Mouse (Mus musculus) central nervous system, embryonic 18 days (tissue): ENCODE results near the gene Nipbl. TPM values are rescaled to one million over a fixed set of nuclear protein-coding genes. Genes with fewer than 3 reads are reported as not detected.

Experiments used
- polyA plus RNA-seq: library from polyadenylated mRNA; depleted of rRNA; stranded (reverse); fragments of >200 nt; gene quantifications from 2 replicates; pipeline ENCODE4 v1.2.3, GENCODE M21; 2012; rRNA removed

Gene Nipbl
- polyA plus RNA-seq: 14.6 and 15.4 TPM in 2 replicates

GRCm38 (mm10) chr15:8443926-8444889 lies at the start of gene Nipbl:
TSS of gene Nipbl (minus strand) at chr15:8444463.

Other genes starting within 250 kb of the Nipbl start
- not detected in 2 replicates for gene Gm2310, start 75.5 kb upstream of the Nipbl start, polyA plus RNA-seq